Mouse (Mus musculus) embryonic fibroblast, embryonic 13.5 days (primary cell): ENCODE measurements around the gene Prdx2.

Experiments
- CTCF ChIP-seq: IDR thresholded peaks from 2 replicates; pipeline ENCODE4 v1.5.1; 2011; ENCODE audit warnings: mild to moderate bottlenecking, control low read depth, low read length, moderate library complexity, borderline replicate concordance; ENCODE audit not compliant: insufficient read depth
- POLR2A ChIP-seq: IDR thresholded peaks from 2 replicates; pipeline ENCODE4 v1.6.1; 2011; ENCODE audit warnings: low read depth, mild to moderate bottlenecking, control low read depth, low read length, moderate library complexity

GRCm38 (mm10) chr8:84944478-84945160, 24.8 kb upstream of the Prdx2 start:
- TF ChIP-seq CTCF (no peak), POLR2A (no peak)
